Mouse (Mus musculus) cerebellum, adult 11 months (tissue): ENCODE measurements around the gene Hivep2.
A peak's percentile ranks its signal among the peaks of the same experiment; 100 is the strongest.

Experiments
- DNase-seq: peaks from one replicate; pipeline ENCODE4 v3.0.0; 2022

Hivep2 gene

DNA sequence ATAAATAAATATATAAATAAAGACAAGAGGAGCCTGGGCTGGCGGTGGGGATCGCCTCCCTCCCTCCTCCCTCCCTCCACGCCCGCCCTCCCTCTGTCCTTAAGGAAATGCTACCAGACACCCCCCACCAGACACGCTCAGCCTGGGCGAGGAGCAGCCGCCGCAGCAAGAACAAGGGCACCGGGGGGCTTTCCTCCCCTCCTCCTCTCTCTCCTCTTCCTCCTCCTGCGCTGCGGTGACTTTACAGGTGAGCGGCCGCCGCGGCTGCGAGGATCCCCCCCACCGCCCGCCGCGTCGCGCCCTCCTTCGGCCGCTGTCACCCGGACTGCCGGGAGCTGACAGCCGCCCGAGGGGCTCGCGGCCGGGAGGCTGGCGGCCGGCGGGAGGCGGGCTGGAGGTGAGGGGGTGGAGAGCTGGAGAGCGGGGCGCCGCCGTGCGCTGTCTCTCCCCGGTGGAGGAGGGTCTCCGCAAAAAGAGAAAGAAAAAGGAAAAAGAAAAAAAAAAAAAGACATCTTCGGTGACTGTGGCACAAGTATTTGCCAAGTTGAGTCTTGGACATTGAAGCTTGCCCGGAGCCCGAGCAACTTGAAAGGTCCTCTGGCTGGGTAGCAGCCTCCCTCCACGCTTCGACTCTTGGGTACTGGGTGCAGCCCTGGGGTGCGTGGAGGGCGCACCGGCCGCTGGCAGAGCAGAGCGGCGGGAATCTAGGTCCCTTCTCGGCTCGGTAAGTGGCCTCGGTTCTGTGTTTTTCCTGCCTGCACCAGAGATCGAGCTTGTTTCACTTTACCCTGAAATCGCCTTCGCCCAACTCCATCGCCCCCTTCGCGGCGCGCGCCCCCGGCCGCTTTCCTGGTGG, at the start of gene Hivep2:
TSS of gene Hivep2 (plus strand) at position 102 of the 856 bp plus-strand sequence.
- peak; percentile 70 for DNase-seq

GRCm38 (mm10) chr10:13916645-13917342, 49.1 kb upstream of the Hivep2 start:
- DNase-seq: peak; percentile 40

DNA sequence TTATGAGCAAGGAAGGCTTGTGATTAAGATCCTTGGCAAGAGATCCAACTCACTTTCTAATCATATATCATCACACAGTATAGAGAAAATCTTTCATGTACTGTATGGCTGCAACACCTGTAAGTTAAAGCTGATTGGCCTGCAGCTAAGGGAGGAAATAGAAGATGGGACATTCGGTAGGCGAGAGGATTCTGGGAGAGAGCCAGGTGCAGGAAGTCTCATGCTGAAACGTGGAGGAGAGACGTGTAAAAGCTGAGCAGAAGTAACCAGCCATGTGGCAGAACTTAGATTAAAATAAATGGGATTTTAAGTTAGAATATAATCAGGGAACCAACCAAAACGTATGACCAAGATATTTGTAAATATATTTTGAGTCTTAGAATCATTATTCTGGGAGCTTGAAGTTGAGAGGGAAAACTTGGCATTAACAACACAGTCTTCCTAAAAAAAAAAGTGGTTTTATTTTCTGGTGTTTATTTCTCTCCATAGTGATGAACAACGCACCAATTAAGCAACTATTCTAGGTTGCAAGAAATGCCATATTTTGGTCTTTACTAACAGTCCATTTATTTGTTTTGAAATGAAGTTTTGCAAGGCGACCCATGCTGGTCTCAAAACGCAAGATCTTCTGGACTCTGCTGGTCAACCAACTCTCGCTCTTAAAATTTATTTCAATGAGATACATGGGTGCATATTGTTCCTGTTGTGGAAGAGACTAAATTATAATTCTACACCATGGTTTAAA, 44.1 kb upstream of the Hivep2 start:
- no peak for DNase-seq

- no peak for DNase-seq
These were observed 36.6 kb upstream of the Hivep2 start for GRCm38 (mm10) chr10:13929306-13929705.

DNA sequence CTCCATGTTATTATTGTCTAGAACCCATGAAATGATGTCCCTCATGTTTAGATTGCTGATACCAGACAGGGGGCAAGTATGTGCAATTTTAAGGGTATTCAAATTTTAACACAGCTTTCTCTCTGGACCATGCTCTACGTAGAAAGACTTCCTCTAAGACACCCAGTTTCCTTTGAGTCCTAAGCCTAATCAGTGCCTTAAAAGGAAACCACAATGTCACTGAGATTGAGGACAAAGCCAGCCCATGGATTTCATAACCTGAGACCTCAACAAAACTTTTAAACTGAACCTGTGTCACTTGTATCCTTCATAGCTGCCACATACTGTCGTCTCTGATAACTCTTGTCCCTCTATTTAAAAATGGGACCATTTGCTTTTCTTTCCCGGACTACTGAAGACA, 33.7 kb upstream of the Hivep2 start:
- DNase-seq: no peak

DNA sequence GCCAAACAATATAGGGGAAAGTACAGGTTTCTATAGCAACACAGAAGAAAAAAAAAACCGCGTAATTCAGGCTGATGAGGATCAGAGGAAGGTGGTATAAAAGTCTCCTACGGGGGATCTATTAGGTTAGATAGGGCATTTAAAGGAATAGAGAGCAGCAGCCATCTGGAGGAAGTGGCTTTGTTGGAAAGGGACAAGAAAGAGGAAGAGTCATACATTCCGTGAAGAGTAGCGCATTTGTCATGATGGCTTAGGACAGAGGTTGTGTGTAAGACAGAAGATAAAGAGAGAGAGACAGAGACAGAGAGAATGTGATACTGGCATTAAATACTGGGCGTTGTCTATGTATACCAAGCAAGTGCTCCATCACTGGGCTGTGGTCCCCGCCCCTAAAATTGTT, 32.6 kb upstream of the Hivep2 start:
- no peak for DNase-seq

DNA sequence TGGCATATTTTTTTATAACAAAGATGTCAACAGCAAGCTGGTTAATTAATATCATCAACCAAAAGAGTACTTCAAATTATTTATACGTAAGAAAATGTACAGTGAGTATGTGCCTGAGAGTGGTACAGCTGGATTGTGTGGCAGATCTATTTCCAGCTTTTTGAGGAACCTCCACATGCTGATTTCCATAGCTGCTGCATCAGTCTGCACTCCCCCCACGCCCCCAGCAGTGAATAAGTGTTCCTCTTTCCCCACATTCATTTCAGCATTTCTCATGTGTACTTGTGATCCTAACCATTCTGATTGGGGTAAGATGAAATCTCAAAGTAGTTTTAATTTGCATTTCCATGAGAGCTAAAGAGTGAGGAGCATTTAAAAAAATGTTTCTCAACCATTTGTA, 30.2 kb upstream of the Hivep2 start:
- DNase-seq: no peak

GRCm38 (mm10) chr10:13941406-13941805, 24.5 kb upstream of the Hivep2 start:
- no peak for DNase-seq

- DNase-seq: no peak
These were observed 22.2 kb upstream of the Hivep2 start for GRCm38 (mm10) chr10:13943706-13944105.

- DNase-seq: no peak
These were observed 19.4 kb upstream of the Hivep2 start for GRCm38 (mm10) chr10:13946498-13946897.

GRCm38 (mm10) chr10:13962965-13963364, 2.9 kb upstream of the Hivep2 start:
- DNase-seq: no peak

- DNase-seq: no peak
These were observed 1.9 kb upstream of the Hivep2 start for GRCm38 (mm10) chr10:13963908-13964500.

DNA sequence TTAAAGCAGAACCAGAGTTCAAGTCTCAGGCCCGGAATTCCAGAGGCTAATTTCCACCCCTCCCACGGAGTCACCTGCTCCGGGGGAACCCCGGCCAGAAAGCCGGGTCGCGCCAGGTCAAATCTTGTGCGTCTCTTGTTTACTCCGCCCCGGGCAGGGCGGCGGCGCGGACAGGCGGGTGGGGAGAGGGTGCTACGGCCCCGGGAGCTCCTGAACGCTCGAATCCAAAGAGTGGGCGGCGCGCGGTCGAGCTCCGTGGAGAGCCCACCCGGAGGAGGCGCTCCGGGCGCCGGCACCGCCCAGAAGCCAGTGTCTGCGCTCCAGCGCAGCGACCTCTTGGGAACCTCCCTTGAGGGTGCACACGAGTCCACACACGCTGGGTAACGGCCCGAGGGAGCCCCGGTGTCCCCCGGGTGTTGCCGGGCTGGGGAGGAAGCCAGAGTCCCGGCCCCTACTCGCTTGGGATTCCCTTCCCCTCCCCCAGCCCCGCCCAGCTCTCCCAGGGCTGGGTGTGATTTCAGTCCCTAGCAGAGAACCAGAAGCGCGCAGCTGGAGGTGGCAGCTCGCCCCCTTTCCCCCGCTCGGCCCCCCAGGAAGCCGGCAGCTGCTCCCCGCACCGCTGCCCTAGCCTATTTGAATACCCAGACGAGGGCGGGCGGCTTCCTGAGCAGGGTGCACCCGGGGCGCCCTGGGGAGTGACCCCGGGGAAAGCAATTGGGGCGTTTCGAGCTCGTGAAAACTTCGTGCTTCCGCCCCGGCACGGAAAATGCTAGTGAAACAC, 1.2 kb upstream of the Hivep2 start:
- peak; percentile 68 for DNase-seq

- DNase-seq: peak; percentile 88
These were observed 430 bp upstream of the Hivep2 start for GRCm38 (mm10) chr10:13965316-13965973.

GRCm38 (mm10) chr10:13966830-13967450, 1.1 kb downstream of the Hivep2 start:
- peak; percentile 60 for DNase-seq

DNA sequence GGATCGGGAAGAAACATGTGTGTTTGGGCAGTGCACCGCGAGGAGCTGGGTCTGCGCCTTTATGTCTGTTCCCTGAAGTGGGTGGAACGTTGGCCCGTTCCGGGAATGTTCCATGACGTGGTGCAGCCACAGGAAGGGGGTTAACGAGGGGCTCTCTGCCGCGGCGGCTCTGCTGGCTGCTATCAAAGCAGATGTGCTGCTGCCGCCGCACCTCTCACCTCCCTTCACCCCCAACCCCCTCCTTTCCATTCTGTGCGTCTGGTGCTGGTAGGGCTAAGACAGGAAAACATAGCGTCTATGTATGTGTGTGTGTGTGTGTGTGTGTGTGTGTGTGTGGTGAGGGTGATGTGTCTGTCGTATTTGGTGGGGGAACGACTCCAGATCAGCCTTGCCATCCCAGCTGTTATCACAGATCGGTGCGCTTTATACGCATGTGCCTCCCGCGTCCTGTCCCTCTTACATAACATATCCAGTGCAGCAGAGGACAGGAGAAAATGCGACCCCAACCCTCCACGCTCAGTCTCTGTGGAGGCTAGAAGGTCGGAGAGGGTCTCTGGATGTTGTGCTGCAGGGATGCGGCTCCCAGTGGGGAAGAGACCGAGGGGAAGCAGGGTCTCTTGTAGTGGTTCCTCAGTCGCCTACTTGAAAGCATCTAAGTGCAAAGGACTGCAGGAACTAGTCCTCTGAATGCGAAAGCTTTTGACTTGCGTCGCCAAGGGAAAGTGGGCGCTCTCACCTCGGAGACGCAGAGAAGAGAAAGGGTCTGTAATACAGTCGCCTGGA, 1.8 kb downstream of the Hivep2 start:
- DNase-seq: peak; percentile 67

GRCm38 (mm10) chr10:13968234-13968555, 2.3 kb downstream of the Hivep2 start:
- DNase-seq: no peak

GRCm38 (mm10) chr10:13968989-13969388, 3.1 kb downstream of the Hivep2 start:
- peak; percentile 38 for DNase-seq

- no peak for DNase-seq
These were observed 4.4 kb downstream of the Hivep2 start for GRCm38 (mm10) chr10:13970321-13970720.

GRCm38 (mm10) chr10:13971268-13971667, 5.4 kb downstream of the Hivep2 start:
- no peak for DNase-seq
